Mouse (Mus musculus): ENCODE measurements around the gene Gm20521. TPM values are rescaled to one million over a fixed set of nuclear protein-coding genes. Genes with fewer than 3 reads are reported as not detected.
A peak's percentile ranks its signal among the peaks of the same experiment; 100 is the strongest.

The Gm20521 gene
- polyA plus RNA-seq, 1 experiment from 2014 or later = not detected

GRCm38 (mm10) chr14:54900383-54900782 lies 17.1 kb downstream of the Gm20521 start:
- H3K27me3 ChIP-seq (ENCODE audit: poor library complexity, severe bottlenecking) = no peaks in the 10 kb centered on the region
- DNase-seq (ENCODE audit: extremely low spot score, low spot score) = peak; percentile 71
- H3K4me3 ChIP-seq = no peak overlapping the region
- 1% methylated on average over 3 of the region's 3 CpGs for WGBS
- H3K4me1 ChIP-seq = peaks cover 14% of the 10 kb centered on the region
- no peak overlapping the region for H3K27ac ChIP-seq
- H3K9me3 ChIP-seq = no peaks in the 10 kb centered on the region
- peaks cover 62% of the 10 kb centered on the region for H3K36me3 ChIP-seq (replicated peaks)

- WGBS = 91% methylated on average over 4 of the region's 4 CpGs
- H3K9me3 ChIP-seq = no peaks in the 10 kb centered on the region
- DNase-seq (ENCODE audit: extremely low spot score, low spot score) = no peak
- H3K4me1 ChIP-seq = peaks cover 14% of the 10 kb centered on the region
- H3K27ac ChIP-seq = no peak overlapping the region
- H3K27me3 ChIP-seq (ENCODE audit: poor library complexity, severe bottlenecking) = no peaks in the 10 kb centered on the region
- H3K4me3 ChIP-seq = no peak overlapping the region
- H3K36me3 ChIP-seq (replicated peaks) = peaks cover 61% of the 10 kb centered on the region
These were observed 20.4 kb downstream of the Gm20521 start for GRCm38 (mm10) chr14:54903641-54904040.

GRCm38 (mm10) chr14:54908682-54909081 lies 25.4 kb downstream of the Gm20521 start:
- 88% methylated on average over 7 of the region's 7 CpGs for WGBS
- Histone ChIP-seq H3K4me1 (peaks cover 43% of the 10 kb centered on the region), H3K27ac (no peak overlapping the region), H3K9me3 (no peaks in the 10 kb centered on the region), H3K27me3 (ENCODE audit: poor library complexity, severe bottlenecking) (no peaks in the 10 kb centered on the region; the same call in 1 of the 2 replicates), H3K36me3 (replicated peaks) (peaks cover 78% of the 10 kb centered on the region), H3K4me3 (no peak overlapping the region)
- DNase-seq (ENCODE audit: extremely low spot score, low spot score) = no peak

GRCm38 (mm10) chr14:54912109-54912850 lies 29.0 kb downstream of the Gm20521 start:
- H3K27ac ChIP-seq = peak overlapping the region; percentile 94
- H3K4me3 ChIP-seq = peak overlapping the region; percentile 94
- H3K4me1 ChIP-seq = peaks cover 38% of the 10 kb centered on the region
- H3K27me3 ChIP-seq (ENCODE audit: poor library complexity, severe bottlenecking) = no peaks in the 10 kb centered on the region; the same call in 1 of the 2 replicates
- 3% methylated on average over 66 of the region's 69 CpGs for WGBS
- no peak for DNase-seq (ENCODE audit: extremely low spot score, low spot score)
- H3K36me3 ChIP-seq (replicated peaks) = peaks cover 69% of the 10 kb centered on the region
- H3K9me3 ChIP-seq = no peaks in the 10 kb centered on the region

- Histone ChIP-seq H3K4me1 (peaks cover 32% of the 10 kb centered on the region), H3K27me3 (ENCODE audit: poor library complexity, severe bottlenecking) (no peaks in the 10 kb centered on the region; the same call in 1 of the 2 replicates), H3K9me3 (no peaks in the 10 kb centered on the region), H3K27ac (peak within 1 kb of the TSS; percentile 94), H3K4me3 (peak within 1 kb of the TSS; percentile 94), H3K36me3 (replicated peaks) (peaks cover 69% of the 10 kb centered on the region)
- peak; percentile 78 for DNase-seq (ENCODE audit: extremely low spot score, low spot score)
- WGBS = under 1% methylated on average over 28 of the region's 28 CpGs
These were observed 29.6 kb downstream of the Gm20521 start, which contains the start of gene Slc22a17 for GRCm38 (mm10) chr14:54912886-54913285. Gene Slc22a17 (minus strand): TSS chr14:54913132.

GRCm38 (mm10) chr14:54913343-54913742 lies 30.1 kb downstream of the Gm20521 start:
- no peaks in the 10 kb centered on the region; the same call in 1 of the 2 replicates for H3K27me3 ChIP-seq (ENCODE audit: poor library complexity, severe bottlenecking)
- peaks cover 30% of the 10 kb centered on the region for H3K4me1 ChIP-seq
- no peaks in the 10 kb centered on the region for H3K9me3 ChIP-seq
- H3K36me3 ChIP-seq (replicated peaks) = peaks cover 69% of the 10 kb centered on the region
- H3K27ac ChIP-seq = peak overlapping the region; percentile 94
- WGBS = 21% methylated on average over 10 of the region's 10 CpGs
- H3K4me3 ChIP-seq = peak overlapping the region; percentile 94
- DNase-seq (ENCODE audit: extremely low spot score, low spot score) = no peak

GRCm38 (mm10) chr14:54920076-54920685 lies 36.9 kb downstream of the Gm20521 start:
- WGBS = 96% methylated on average over 16 of the region's 16 CpGs
- H3K9me3 ChIP-seq = peaks cover 24% of the 10 kb centered on the region
- no peak overlapping the region for H3K27ac ChIP-seq
- peaks cover 22% of the 10 kb centered on the region for H3K4me1 ChIP-seq
- H3K36me3 ChIP-seq (replicated peaks) = peaks cover 87% of the 10 kb centered on the region
- H3K27me3 ChIP-seq (ENCODE audit: poor library complexity, severe bottlenecking) = no peaks in the 10 kb centered on the region
- DNase-seq (ENCODE audit: extremely low spot score, low spot score) = no peak
- H3K4me3 ChIP-seq = no peak overlapping the region

- peaks cover 41% of the 10 kb centered on the region for H3K36me3 ChIP-seq (replicated peaks)
- H3K4me3 ChIP-seq = peak overlapping the region; percentile 69
- peak; percentile 70 for DNase-seq (ENCODE audit: extremely low spot score, low spot score)
- H3K9me3 ChIP-seq = peaks cover 24% of the 10 kb centered on the region
- peak overlapping the region; percentile 100 for H3K27ac ChIP-seq
- peaks cover 24% of the 10 kb centered on the region for H3K27me3 ChIP-seq (ENCODE audit: poor library complexity, severe bottlenecking)
- WGBS = 5% methylated on average over 7 of the region's 7 CpGs
- peaks cover 55% of the 10 kb centered on the region for H3K4me1 ChIP-seq
These were observed 41.6 kb downstream of the Gm20521 start for GRCm38 (mm10) chr14:54924641-54925348.

GRCm38 (mm10) chr14:54925349-54926342 lies 42.4 kb downstream of the Gm20521 start, which contains the start of gene Efs:
Gene Efs (minus strand): TSS chr14:54926126.
- Histone ChIP-seq H3K27me3 (ENCODE audit: poor library complexity, severe bottlenecking) (peaks cover 24% of the 10 kb centered on the region), H3K27ac (peak within 1 kb of the TSS; percentile 100), H3K4me1 (peaks cover 62% of the 10 kb centered on the region), H3K36me3 (replicated peaks) (peaks cover 32% of the 10 kb centered on the region), H3K4me3 (peak within 1 kb of the TSS; percentile 69), H3K9me3 (peaks cover 20% of the 10 kb centered on the region)
- DNase-seq (ENCODE audit: extremely low spot score, low spot score) = peak; percentile 76
- under 1% methylated on average over 57 of the region's 57 CpGs for WGBS

GRCm38 (mm10) chr14:54926401-54927158 lies 43.3 kb downstream of the Gm20521 start:
- 0% methylated on average over 48 of the region's 58 CpGs for WGBS
- DNase-seq (ENCODE audit: extremely low spot score, low spot score) = peak; percentile 87
- peak overlapping the region; percentile 100 for H3K27ac ChIP-seq
- H3K4me1 ChIP-seq = peaks cover 72% of the 10 kb centered on the region
- peaks cover 11% of the 10 kb centered on the region for H3K9me3 ChIP-seq
- H3K4me3 ChIP-seq = peak overlapping the region; percentile 69
- H3K36me3 ChIP-seq (replicated peaks) = peaks cover 23% of the 10 kb centered on the region
- peaks cover 24% of the 10 kb centered on the region for H3K27me3 ChIP-seq (ENCODE audit: poor library complexity, severe bottlenecking)

GRCm38 (mm10) chr14:54927296-54927695 lies 44.1 kb downstream of the Gm20521 start:
- peaks cover 24% of the 10 kb centered on the region for H3K27me3 ChIP-seq (ENCODE audit: poor library complexity, severe bottlenecking)
- peak overlapping the region; percentile 69 for H3K4me3 ChIP-seq
- peaks cover 78% of the 10 kb centered on the region for H3K4me1 ChIP-seq
- peaks cover 4% of the 10 kb centered on the region; the same call in 1 of the 2 replicates for H3K9me3 ChIP-seq
- peak overlapping the region; percentile 100 for H3K27ac ChIP-seq
- WGBS = 10% methylated on average over 7 of the region's 7 CpGs
- no peak for DNase-seq (ENCODE audit: extremely low spot score, low spot score)
- peaks cover 16% of the 10 kb centered on the region for H3K36me3 ChIP-seq (replicated peaks)

Data from forebrain, embryonic 10.5 days (tissue).